Mouse (Mus musculus): ENCODE data around the gene Thnsl2. TPM values are rescaled to one million over a fixed set of nuclear protein-coding genes. Genes with fewer than 3 reads are reported as not detected.

Gene Thnsl2
- polyA plus RNA-seq, 1 experiment from 2014 or later: 7.3 TPM

DNA sequence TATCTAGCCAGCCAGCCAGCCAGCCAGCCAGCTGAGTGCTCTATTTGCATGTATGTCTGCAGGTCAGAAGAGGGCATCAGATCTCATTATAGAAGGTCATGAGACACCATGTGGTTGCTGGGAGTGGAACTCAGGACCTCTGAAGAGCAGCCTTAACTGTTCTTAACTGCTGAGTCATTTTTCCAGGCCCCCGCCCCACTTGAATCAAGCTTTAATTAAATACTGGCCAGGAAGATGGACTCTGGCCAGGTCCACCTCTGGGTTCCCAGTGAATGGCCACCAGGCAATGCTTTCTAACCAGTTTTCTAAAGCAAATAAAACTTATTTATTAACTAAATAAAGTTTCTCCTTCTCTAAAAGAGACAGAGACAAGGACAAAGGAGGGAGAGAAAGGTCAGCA lies 14.0 kb downstream of the Thnsl2 start:
- H3K4me2 ChIP-seq: no peak overlapping the region
- ATAC-seq (ENCODE audit: low read depth) (0 out of 2 replicates have a peak, but pooled peaks have one; percentile 34), DNase-seq (no peak)
- H3K9me3 ChIP-seq (replicated peaks): no peaks in the 10 kb centered on the region
- H3K27ac ChIP-seq: no peak overlapping the region
- H3K9ac ChIP-seq: no peak overlapping the region
- H3K4me3 ChIP-seq (replicated peaks): no peak overlapping the region
- H3K4me1 ChIP-seq (replicated peaks): no peaks in the 10 kb centered on the region; the same call in 1 of the 2 replicates
- no peaks in the 10 kb centered on the region for H3K27me3 ChIP-seq
- no peaks in the 10 kb centered on the region for H3K36me3 ChIP-seq
- 52% methylated on average over 1 of the region's 1 CpGs for WGBS (ENCODE audit: insufficient replicate concordance)

DNA sequence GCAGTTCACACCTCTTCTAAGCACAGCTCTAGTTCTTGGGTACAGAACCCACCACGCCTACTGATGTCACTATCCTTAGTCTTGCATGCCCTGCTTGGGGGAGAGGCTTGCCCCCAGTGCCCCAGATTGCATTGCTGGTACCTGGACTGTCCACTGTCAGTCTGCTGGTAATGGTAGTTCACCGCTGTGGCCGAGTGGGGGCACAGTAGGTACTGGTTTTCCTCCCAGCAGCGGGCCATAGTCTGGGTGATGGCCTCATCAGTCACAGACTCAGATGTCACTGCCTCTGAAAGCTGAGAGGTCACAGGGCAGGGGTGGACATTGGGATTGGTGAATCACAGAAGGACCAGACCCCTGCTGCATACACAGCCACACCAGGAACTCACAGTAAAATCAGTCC lies 15.2 kb downstream of the Thnsl2 start:
- DNase-seq (no peak), ATAC-seq (ENCODE audit: low read depth) (peak; percentile 18; the same call in 1 of the 2 replicates)
- Histone ChIP-seq H3K4me1 (replicated peaks) (no peaks in the 10 kb centered on the region; the same call in 1 of the 2 replicates), H3K27ac (no peak overlapping the region), H3K36me3 (no peaks in the 10 kb centered on the region), H3K27me3 (no peaks in the 10 kb centered on the region), H3K4me2 (no peak overlapping the region), H3K9ac (no peak overlapping the region), H3K9me3 (replicated peaks) (no peaks in the 10 kb centered on the region), H3K4me3 (replicated peaks) (no peak overlapping the region)
- WGBS (ENCODE audit: insufficient replicate concordance): 44% methylated on average over 4 of the region's 4 CpGs

DNA sequence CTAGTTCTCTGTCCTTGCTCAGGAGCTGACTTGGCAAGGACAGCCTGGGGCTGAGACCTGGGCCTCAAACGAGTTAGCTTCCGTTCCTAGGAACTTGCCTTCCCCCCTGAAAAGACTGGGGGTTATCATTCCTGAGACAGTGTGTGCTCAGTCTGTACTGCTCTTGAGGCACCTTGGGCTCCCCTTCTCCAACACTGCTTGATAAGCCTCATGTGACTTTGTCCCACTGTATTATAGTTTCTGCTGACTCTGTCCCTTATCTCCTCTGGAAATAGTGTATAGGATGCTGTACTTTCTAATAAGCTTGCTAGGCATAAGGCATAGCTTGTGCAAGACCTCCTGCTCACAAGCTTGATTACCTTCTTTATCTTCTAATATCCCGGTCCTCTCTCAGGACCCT lies 17.9 kb downstream of the Thnsl2 start:
- ATAC-seq (ENCODE audit: low read depth): no peak
- no peak for DNase-seq
- H3K27me3 ChIP-seq: no peaks in the 10 kb centered on the region
- H3K36me3 ChIP-seq: no peaks in the 10 kb centered on the region
- no peak overlapping the region for H3K4me3 ChIP-seq (replicated peaks)
- WGBS (ENCODE audit: insufficient replicate concordance): 44% methylated on average over 3 of the region's 3 CpGs
- no peak overlapping the region for H3K27ac ChIP-seq
- H3K4me1 ChIP-seq (replicated peaks): no peaks in the 10 kb centered on the region; the same call in 1 of the 2 replicates
- no peaks in the 10 kb centered on the region for H3K9me3 ChIP-seq (replicated peaks)
- H3K9ac ChIP-seq: no peak overlapping the region
- H3K4me2 ChIP-seq: no peak overlapping the region

DNA sequence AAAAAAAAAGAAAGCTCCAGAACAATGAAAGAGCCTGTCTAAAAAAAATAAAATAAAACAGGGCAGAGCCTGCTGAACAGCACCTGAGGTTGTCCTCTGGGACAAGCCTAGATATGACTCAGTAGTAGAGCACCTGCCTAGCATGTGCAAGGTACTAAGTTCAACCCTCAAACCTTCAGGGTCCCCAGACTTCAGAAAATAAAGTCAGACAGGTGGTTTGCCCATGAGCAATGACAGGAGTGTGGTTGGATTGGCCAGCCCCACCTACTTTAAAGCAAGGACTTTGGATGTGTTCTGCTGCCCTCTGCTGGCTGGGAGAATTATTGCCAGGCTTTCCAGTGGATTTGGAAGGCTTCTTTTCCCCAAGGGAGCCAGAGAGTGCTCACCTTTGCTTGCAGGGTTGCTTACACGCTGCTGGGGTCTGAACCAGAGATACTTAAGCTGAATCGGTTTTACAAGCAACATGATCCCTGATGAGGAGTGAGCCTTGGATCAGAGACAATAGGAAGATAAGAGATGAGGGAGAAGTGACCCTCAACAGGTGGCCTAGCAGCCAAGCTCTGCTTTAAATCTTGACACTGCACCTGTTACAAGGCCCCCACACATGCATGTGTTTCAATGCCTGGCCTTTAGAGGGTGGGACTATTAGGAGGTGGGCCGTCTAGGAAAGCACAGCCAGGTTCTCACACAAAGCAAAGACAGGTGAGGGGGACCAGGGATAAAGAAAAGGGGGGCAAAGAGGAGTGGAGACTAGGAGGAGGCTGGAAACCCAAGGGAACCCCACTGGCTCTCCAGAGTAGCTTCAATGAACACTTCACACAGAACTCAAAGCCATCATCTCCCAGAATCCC lies 19.0 kb downstream of the Thnsl2 start:
- no peaks in the 10 kb centered on the region for H3K36me3 ChIP-seq
- H3K4me1 ChIP-seq (replicated peaks): no peaks in the 10 kb centered on the region
- 8% methylated on average over 3 of the region's 3 CpGs for WGBS (ENCODE audit: insufficient replicate concordance)
- no peak overlapping the region for H3K4me3 ChIP-seq (replicated peaks)
- H3K9ac ChIP-seq: no peak overlapping the region
- DNase-seq (peak; percentile 40), ATAC-seq (ENCODE audit: low read depth) (no peak)
- H3K27me3 ChIP-seq: no peaks in the 10 kb centered on the region
- H3K4me2 ChIP-seq: no peak overlapping the region
- H3K27ac ChIP-seq: no peak overlapping the region
- no peaks in the 10 kb centered on the region for H3K9me3 ChIP-seq (replicated peaks)

DNA sequence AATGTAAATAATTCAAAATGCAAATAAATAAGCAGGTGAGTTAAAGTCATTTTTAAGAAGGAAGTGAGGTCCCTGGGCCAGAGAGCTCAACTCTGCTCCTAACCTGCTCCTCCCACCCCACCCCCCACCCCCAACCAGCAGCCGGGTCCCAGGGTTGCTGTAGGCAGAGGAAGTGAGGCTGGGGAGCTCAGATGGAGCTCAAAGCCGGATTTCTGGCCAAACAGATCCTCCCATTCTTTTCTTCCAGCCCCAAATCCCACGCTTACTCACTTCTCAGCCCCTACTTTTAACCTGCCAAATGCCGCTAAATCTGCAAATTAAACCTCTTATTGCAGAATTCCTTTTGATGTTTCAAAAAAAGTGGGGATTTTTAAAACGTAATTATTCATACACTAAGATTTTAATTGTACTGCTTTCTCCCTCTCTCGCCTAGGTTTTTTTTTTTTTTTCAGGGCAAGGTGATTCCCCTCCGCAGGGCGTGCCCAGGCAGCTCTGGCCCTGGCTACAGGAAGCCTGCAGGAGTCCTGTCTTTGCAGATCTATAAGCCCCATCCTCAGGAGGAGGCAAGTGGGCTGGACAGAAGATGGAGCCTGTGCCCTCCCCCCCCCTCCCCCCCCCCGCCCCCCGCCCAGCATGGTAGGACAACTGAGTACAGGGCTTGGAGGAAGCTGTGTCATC lies 24.5 kb downstream of the Thnsl2 start:
- Histone ChIP-seq H3K9ac (no peak overlapping the region), H3K9me3 (replicated peaks) (no peaks in the 10 kb centered on the region), H3K36me3 (no peaks in the 10 kb centered on the region), H3K4me3 (replicated peaks) (no peak overlapping the region), H3K4me1 (replicated peaks) (no peaks in the 10 kb centered on the region), H3K4me2 (no peak overlapping the region), H3K27ac (no peak overlapping the region), H3K27me3 (no peaks in the 10 kb centered on the region)
- 14% methylated on average over 8 of the region's 10 CpGs for WGBS (ENCODE audit: insufficient replicate concordance)
- ATAC-seq (ENCODE audit: low read depth) (no peak), DNase-seq (no peak)

DNA sequence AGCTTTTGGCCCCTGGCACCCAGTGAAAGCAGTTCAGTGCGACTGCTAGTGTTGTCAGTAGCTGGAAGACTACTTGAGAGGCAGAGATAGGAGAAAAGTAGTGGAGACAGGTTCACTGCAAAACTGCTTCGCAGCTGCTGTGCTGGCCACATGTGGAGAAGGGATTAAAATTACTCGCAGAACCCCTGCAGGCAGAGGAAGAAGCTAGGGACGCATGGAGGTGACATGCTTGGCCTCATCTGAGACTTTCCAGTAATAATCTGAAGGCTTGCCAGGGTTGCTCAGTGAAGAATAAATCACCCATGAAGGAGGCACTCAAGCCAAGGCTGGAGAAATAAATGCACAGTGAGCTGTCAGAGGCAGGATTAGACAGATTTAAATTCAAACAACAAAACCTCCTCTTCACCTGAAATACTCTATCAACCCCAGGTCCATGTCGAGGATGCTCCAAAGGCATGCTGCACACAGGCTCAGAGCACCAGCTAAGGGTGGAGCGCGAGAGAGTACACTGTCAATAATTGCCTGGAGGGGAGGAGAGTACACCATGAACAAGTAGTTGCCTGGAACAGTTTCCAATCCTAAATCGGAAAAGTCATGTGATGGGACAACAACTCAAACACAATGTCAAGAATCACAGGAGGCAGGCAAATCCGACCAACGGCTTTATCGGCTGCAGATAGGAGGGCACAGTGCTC lies 32.7 kb downstream of the Thnsl2 start:
- Histone ChIP-seq H3K36me3 (no peaks in the 10 kb centered on the region), H3K4me1 (replicated peaks) (no peaks in the 10 kb centered on the region), H3K9me3 (replicated peaks) (no peaks in the 10 kb centered on the region), H3K27me3 (no peaks in the 10 kb centered on the region), H3K4me3 (replicated peaks) (no peak overlapping the region), H3K27ac (no peak overlapping the region), H3K9ac (no peak overlapping the region), H3K4me2 (no peak overlapping the region)
- DNase-seq (no peak), ATAC-seq (ENCODE audit: low read depth) (no peak)
- WGBS (ENCODE audit: insufficient replicate concordance): 66% methylated on average over 11 of the region's 11 CpGs

DNA sequence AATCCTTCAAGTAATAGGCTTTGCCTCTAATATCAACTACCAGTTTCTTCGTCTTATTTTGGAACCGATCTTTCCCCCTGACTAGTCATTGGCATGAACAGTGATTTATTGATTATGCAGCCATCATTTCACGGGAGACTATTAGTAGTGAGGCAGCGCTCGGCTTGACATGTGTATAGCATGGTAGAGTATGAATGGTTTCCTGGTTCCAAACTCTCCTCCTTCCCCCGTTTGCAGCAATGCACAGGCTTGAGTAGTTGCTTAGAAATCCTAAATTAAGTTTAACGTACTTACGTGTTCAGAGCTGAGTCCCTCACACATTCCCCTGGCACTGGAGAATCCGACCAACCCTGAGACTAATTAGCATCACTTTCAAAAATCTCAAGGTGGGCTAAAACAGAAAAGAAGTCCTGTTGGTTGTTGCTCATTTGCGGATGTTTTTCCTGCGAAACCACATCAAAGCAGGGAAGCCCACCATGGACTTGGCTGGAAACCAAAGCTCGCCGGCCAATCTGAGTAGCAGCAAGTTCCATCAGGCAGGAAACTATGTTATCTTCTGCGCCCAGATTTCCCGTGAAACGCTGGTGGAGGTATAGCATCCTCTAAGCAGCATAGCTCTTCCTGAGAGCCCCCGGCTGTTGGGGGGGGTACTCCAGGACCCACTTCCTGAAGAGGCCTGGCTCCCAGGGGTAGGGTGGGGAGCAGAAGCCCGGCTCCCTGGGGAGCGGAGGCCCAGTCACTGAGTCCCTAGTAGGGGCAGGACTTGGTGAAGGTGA lies 37.9 kb downstream of the Thnsl2 start:
- DNase-seq: no peak
- Histone ChIP-seq H3K4me1 (replicated peaks) (no peaks in the 10 kb centered on the region), H3K27me3 (no peaks in the 10 kb centered on the region), H3K27ac (no peak overlapping the region), H3K9ac (no peak overlapping the region), H3K36me3 (no peaks in the 10 kb centered on the region), H3K9me3 (replicated peaks) (no peaks in the 10 kb centered on the region), H3K4me2 (no peak overlapping the region), H3K4me3 (replicated peaks) (no peak overlapping the region)
- no peak for ATAC-seq (ENCODE audit: low read depth)
- WGBS (ENCODE audit: insufficient replicate concordance): 20% methylated on average over 19 of the region's 19 CpGs

DNA sequence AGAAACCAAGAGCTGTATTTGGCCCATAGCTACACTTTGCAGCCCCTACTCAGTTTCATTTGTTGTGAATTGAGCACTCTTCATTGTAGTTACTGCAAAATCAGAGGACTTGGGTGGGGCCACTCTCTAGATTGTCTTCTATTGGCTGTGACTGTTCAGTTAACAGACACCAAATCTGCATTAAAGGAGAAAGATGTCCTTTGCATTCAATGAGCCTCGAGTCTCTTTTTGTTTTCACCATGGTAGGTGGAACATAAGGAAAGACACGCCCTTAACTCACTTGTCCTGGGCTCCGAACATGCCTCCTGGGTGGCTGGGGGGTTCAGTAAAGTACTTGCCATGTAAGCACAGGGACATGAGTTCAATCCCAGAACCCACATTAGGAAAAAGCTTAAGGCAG lies 48.1 kb downstream of the Thnsl2 start:
- WGBS (ENCODE audit: insufficient replicate concordance): 65% methylated on average over 3 of the region's 3 CpGs
- Histone ChIP-seq H3K36me3 (no peaks in the 10 kb centered on the region), H3K4me1 (replicated peaks) (no peaks in the 10 kb centered on the region), H3K9ac (no peak overlapping the region), H3K9me3 (replicated peaks) (no peaks in the 10 kb centered on the region), H3K4me3 (replicated peaks) (no peak overlapping the region), H3K4me2 (no peak overlapping the region), H3K27me3 (no peaks in the 10 kb centered on the region), H3K27ac (no peak overlapping the region)
- no peak for DNase-seq
- no peak for ATAC-seq (ENCODE audit: low read depth)

DNA sequence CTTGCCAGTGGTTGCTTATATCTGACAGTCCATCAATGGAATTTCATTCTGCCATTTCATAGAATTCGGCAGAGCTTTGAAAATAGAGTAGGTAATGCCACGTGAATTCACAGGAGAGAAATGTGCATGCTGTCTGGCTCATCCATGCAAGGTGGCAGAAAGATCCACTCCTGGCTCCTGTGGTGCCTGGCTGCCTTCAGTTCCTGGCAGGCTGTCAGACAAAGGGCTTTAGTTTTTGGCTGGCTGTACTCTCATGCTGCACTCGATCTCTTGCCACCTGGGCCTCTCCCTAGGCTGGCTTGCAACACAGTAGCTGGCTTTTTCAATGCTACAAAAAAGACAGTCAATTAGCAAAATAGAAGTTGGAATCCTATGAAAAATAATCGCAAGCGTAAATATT lies 49.5 kb downstream of the Thnsl2 start:
- DNase-seq: no peak
- Histone ChIP-seq H3K9ac (no peak overlapping the region), H3K27me3 (no peaks in the 10 kb centered on the region), H3K27ac (no peak overlapping the region), H3K4me2 (no peak overlapping the region), H3K9me3 (replicated peaks) (no peaks in the 10 kb centered on the region), H3K4me1 (replicated peaks) (no peaks in the 10 kb centered on the region), H3K4me3 (replicated peaks) (no peak overlapping the region), H3K36me3 (no peaks in the 10 kb centered on the region)
- 60% methylated on average over 5 of the region's 5 CpGs for WGBS (ENCODE audit: insufficient replicate concordance)
- ATAC-seq (ENCODE audit: low read depth): no peak

DNA sequence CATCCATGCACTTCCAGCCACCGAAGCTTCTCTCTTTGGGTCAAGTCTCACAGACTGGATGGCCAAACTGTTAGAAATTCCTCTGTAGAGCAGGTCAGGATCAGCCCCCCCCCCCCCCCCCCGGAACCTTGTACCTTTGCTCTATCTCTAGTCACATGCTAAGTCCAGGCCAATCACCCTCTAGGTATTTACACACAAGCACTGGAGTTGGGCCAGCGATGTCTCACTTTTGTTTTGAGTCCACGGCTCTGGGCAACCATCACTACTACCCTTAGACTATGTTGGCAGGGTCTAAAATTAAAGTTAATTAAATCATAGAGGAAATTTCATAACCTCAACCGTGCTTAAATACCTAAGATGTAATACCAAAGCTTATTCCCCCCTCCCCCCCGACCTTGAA lies 50.6 kb downstream of the Thnsl2 start:
- ATAC-seq (ENCODE audit: low read depth) (no peak), DNase-seq (no peak)
- Histone ChIP-seq H3K27ac (no peak overlapping the region), H3K9me3 (replicated peaks) (no peaks in the 10 kb centered on the region), H3K9ac (no peak overlapping the region), H3K4me2 (no peak overlapping the region), H3K4me1 (replicated peaks) (no peaks in the 10 kb centered on the region), H3K27me3 (no peaks in the 10 kb centered on the region), H3K4me3 (replicated peaks) (no peak overlapping the region), H3K36me3 (no peaks in the 10 kb centered on the region)
- WGBS (ENCODE audit: insufficient replicate concordance): 60% methylated on average over 6 of the region's 6 CpGs

DNA sequence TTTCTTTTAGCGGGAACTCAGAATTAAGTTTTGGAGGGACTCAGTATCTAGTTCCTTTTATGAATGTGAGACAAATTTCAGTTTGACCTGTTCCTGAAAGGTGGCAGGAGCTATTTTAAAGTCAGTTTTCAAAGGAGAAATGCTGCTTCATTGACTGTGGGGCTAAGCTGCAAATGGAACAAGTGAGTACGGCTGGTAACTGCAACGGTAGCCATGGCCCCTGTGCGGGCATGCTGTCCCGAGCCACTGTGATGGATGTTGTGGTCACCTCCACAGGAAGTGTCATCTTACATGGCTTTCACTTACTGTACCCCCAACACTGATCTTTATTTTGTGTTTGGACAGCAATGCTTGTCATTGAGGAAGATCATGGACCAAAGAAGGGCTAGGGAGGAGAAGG lies 53.8 kb downstream of the Thnsl2 start:
- H3K4me2 ChIP-seq: no peak overlapping the region
- DNase-seq: no peak
- WGBS (ENCODE audit: insufficient replicate concordance): 37% methylated on average over 5 of the region's 5 CpGs
- no peaks in the 10 kb centered on the region for H3K4me1 ChIP-seq (replicated peaks)
- H3K9me3 ChIP-seq (replicated peaks): no peaks in the 10 kb centered on the region
- no peaks in the 10 kb centered on the region for H3K36me3 ChIP-seq
- no peak overlapping the region for H3K9ac ChIP-seq
- H3K27ac ChIP-seq: no peak overlapping the region
- H3K27me3 ChIP-seq: no peaks in the 10 kb centered on the region
- ATAC-seq (ENCODE audit: low read depth): no peak
- no peak overlapping the region for H3K4me3 ChIP-seq (replicated peaks)

All from liver, embryonic 13.5 days (tissue).